Mouse (Mus musculus) intestine, embryonic 14.5 days (tissue): Measurements from ENCODE around the gene Gm21915. TPM values are rescaled to one million over a fixed set of nuclear protein-coding genes. Genes with fewer than 3 reads are reported as not detected.

Experiments used
- ATAC-seq: fragments of 200-750 bp; cut with Nextera tagmentation; replicated peaks from 2 replicates; pipeline ENCODE4 v1.8.0; 2017; ENCODE audit warnings: low read depth, moderate number of reproducible peaks, moderate TSS enrichment, moderate library complexity; ENCODE audit not compliant: low FRiP score, low TSS enrichment
- DNase-seq: peaks from one replicate; pipeline ENCODE4 v3.0.0-alpha.2; 2018; ENCODE audit warnings: low spot score
- H3K27ac ChIP-seq: fragments of 300-500 bp; sonication (generic); 2 replicates; pipeline ENCODE4 v1.5.1; 2014; ENCODE audit warnings: low read depth, mild to moderate bottlenecking, control low read depth
- H3K27me3 ChIP-seq: fragments of 300-500 bp; sonication (generic); replicated peaks from 2 replicates; pipeline ENCODE4 v1.6.1; 2014; ENCODE audit warnings: low read length, control low read depth; ENCODE audit not compliant: control insufficient read depth, insufficient read depth
- H3K36me3 ChIP-seq: fragments of 300-500 bp; sonication (generic); 2 replicates; pipeline ENCODE4 v1.6.1; 2014; ENCODE audit warnings: low read length, control low read depth; ENCODE audit not compliant: control insufficient read depth, insufficient read depth
- H3K4me1 ChIP-seq: fragments of 300-500 bp; sonication (generic); replicated peaks from 2 replicates; pipeline ENCODE4 v1.6.1; 2014; ENCODE audit warnings: low read length, control low read depth, mixed read lengths; ENCODE audit not compliant: control insufficient read depth, insufficient read depth
- H3K4me2 ChIP-seq: fragments of 300-500 bp; sonication (generic); 2 replicates; pipeline ENCODE4 v1.6.1; 2014; ENCODE audit warnings: low read length
- H3K4me3 ChIP-seq: fragments of 300-500 bp; sonication (generic); 2 replicates; pipeline ENCODE4 v1.5.1; 2014; ENCODE audit warnings: low read depth, low read length, control low read depth, mixed read lengths
- H3K9ac ChIP-seq: fragments of 300-500 bp; sonication (generic); 2 replicates; pipeline ENCODE4 v1.6.1; 2014; ENCODE audit warnings: mild to moderate bottlenecking, low read length
- H3K9me3 ChIP-seq: fragments of 300-500 bp; sonication (generic); 2 replicates; pipeline ENCODE4 v1.6.1; 2016; ENCODE audit warnings: low read length, control low read depth; ENCODE audit not compliant: control insufficient read depth
- WGBS: fragments of 180-500 bp; shearing (Covaris S2); extraction: QIAGEN DNeasy Blood & Tissue Kit; methylation state at CpG from one replicate; pipeline ENCODE4 v1.1.7; 2014; 5-methylcytosine and 5-hydroxymethylcytosine counted together
- polyA plus RNA-seq: library from polyadenylated mRNA; unstranded; fragments of >200 nt; fragmentation: Nextera tagmentation; extraction: Ambion mirVana; gene quantifications from 2 replicates; pipeline ENCODE4 v1.2.1, GENCODE M21; 2014

Gm21915 gene
- not detected in 2 replicates for polyA plus RNA-seq

DNA sequence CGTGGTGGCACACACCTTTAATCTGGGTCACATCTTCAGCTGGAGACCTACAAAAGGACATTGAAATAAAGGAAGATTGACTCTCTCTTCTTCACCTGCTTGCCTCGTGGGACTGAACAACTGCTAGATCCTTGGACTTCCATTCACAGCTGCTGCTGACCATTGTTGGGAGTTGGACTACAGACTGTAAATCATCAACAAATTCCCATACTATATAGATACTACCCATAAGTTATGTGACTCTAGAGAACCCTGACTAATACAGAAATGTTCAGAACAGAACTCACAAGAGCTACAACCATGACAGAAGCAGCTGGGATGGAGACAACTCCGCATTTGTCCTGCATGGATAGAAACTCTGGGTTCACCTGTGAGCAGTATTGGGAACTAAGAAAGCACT, at the start of gene Gm21915:
Gene Gm21915, plus strand, starts transcription at position 301 of the 400 bp plus-strand sequence.
- Histone ChIP-seq H3K27ac (0 out of 2 replicates have a peak within 1 kb of the TSS, but pooled peaks have one; percentile 22), H3K4me2 (no peak within 1 kb of the TSS), H3K9me3 (no peaks in the 10 kb centered on the region), H3K9ac (no peak within 1 kb of the TSS), H3K36me3 (no peaks in the 10 kb centered on the region), H3K4me1 (peaks cover 16% of the 10 kb centered on the region), H3K4me3 (no peak within 1 kb of the TSS), H3K27me3 (no peaks in the 10 kb centered on the region)
- DNase-seq (no peak), ATAC-seq (no peak)
- 91% methylated on average over 3 of the region's 3 CpGs for WGBS

GRCm38 (mm10) chr9:40622265-40622664, 48.1 kb upstream of the Gm21915 start:
- ATAC-seq = no peak

DNA sequence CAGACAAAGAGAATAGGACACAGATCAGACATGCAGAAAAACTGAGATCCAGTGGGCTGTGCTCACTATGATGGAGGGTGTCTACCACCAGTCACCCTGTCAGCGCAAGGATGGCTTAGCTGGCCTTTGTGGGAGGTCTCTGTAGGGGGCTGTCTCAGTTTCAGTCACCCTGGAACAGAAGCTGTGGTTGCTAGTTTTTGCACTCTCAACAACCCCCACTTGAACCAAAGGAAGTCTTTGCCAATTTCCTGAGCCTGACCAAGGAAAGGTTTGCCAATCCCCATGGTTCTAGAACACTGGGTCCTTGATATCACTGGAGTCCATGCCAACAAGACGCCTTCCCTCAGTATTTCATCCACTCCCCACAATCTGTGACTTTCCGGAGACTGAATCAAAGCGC, 47.6 kb upstream of the Gm21915 start:
- Histone ChIP-seq H3K36me3 (no peaks in the 10 kb centered on the region), H3K4me2 (no peak overlapping the region), H3K4me3 (no peak overlapping the region), H3K4me1 (no peaks in the 10 kb centered on the region), H3K9ac (no peak overlapping the region), H3K27ac (no peak overlapping the region), H3K27me3 (0 out of 2 replicates have a peak, but pooled peaks cover 3% of the 10 kb centered on the region), H3K9me3 (no peaks in the 10 kb centered on the region)
- ATAC-seq = no peak
- no peak for DNase-seq
- 89% methylated on average over 4 of the region's 4 CpGs for WGBS

More at GRCm38 (mm10) chr9:40622265-40622664, 48.1 kb upstream of the Gm21915 start:
- Histone ChIP-seq H3K4me1 (peaks cover 3% of the 10 kb centered on the region; the same call in 1 of the 2 replicates), H3K36me3 (no peaks in the 10 kb centered on the region), H3K27ac (no peak overlapping the region), H3K9ac (no peak overlapping the region), H3K4me2 (no peak overlapping the region), H3K9me3 (no peaks in the 10 kb centered on the region), H3K27me3 (0 out of 2 replicates have a peak, but pooled peaks cover 3% of the 10 kb centered on the region), H3K4me3 (no peak overlapping the region)
- WGBS = 95% methylated on average over 3 of the region's 3 CpGs
- no peak for DNase-seq

DNA sequence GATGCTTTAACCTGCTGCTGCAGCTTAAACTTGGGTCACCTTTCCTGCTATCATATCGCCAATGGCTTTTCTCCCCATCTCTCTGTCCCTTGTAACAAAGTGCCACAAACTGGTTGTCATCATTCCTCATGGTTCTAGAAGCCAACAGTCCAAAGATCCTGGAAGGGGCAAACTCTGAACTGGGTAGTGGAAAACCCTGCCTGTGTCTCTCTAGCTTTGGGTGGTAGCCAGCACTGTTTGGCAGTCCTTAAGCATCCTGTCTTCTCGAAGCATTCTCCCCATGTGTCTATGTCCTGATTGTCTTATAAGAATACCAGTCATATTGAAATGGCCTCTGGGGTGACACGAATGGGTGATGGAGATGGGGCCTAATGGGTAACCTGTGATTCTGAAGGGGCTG, 45.1 kb upstream of the Gm21915 start:
- DNase-seq = no peak
- Histone ChIP-seq H3K36me3 (no peaks in the 10 kb centered on the region), H3K9me3 (no peaks in the 10 kb centered on the region), H3K9ac (no peak overlapping the region), H3K27me3 (no peaks in the 10 kb centered on the region), H3K4me2 (no peak overlapping the region), H3K27ac (no peak overlapping the region), H3K4me1 (no peaks in the 10 kb centered on the region), H3K4me3 (no peak overlapping the region)
- ATAC-seq = no peak
- 86% methylated on average over 3 of the region's 3 CpGs for WGBS

GRCm38 (mm10) chr9:40626566-40626965, 43.8 kb upstream of the Gm21915 start:
- Histone ChIP-seq H3K36me3 (no peaks in the 10 kb centered on the region), H3K9me3 (no peaks in the 10 kb centered on the region), H3K27me3 (no peaks in the 10 kb centered on the region), H3K4me1 (no peaks in the 10 kb centered on the region), H3K27ac (no peak overlapping the region), H3K4me2 (no peak overlapping the region), H3K4me3 (no peak overlapping the region), H3K9ac (no peak overlapping the region)
- 45% methylated on average over 11 of the region's 11 CpGs for WGBS
- DNase-seq = no peak
- no peak for ATAC-seq

- H3K4me1 ChIP-seq = no peaks in the 10 kb centered on the region
- H3K27ac ChIP-seq = no peak overlapping the region
- H3K9ac ChIP-seq = no peak overlapping the region
- no peaks in the 10 kb centered on the region for H3K27me3 ChIP-seq
- ATAC-seq (no peak), DNase-seq (no peak)
- no peak overlapping the region for H3K4me2 ChIP-seq
- WGBS = 46% methylated on average over 9 of the region's 9 CpGs
- no peaks in the 10 kb centered on the region for H3K9me3 ChIP-seq
- H3K4me3 ChIP-seq = no peak overlapping the region
- H3K36me3 ChIP-seq = no peaks in the 10 kb centered on the region
These were observed 43.2 kb upstream of the Gm21915 start for GRCm38 (mm10) chr9:40627146-40627713.

GRCm38 (mm10) chr9:40628130-40629069, 42.0 kb upstream of the Gm21915 start:
- WGBS = 62% methylated on average over 20 of the region's 20 CpGs
- ATAC-seq (no peak), DNase-seq (no peak)
- no peak overlapping the region for H3K27ac ChIP-seq
- H3K4me2 ChIP-seq = no peak overlapping the region
- H3K9ac ChIP-seq = no peak overlapping the region
- no peaks in the 10 kb centered on the region for H3K27me3 ChIP-seq
- no peak overlapping the region for H3K4me3 ChIP-seq
- no peaks in the 10 kb centered on the region for H3K36me3 ChIP-seq
- H3K4me1 ChIP-seq = no peaks in the 10 kb centered on the region
- H3K9me3 ChIP-seq = no peaks in the 10 kb centered on the region

GRCm38 (mm10) chr9:40629441-40629840, 41.0 kb upstream of the Gm21915 start:
- Histone ChIP-seq H3K27me3 (no peaks in the 10 kb centered on the region), H3K9me3 (no peaks in the 10 kb centered on the region), H3K4me3 (no peak overlapping the region), H3K4me2 (no peak overlapping the region), H3K27ac (no peak overlapping the region), H3K36me3 (no peaks in the 10 kb centered on the region), H3K4me1 (no peaks in the 10 kb centered on the region), H3K9ac (no peak overlapping the region)
- DNase-seq (no peak), ATAC-seq (no peak)
- WGBS = 60% methylated on average over 13 of the region's 13 CpGs
